Mouse (Mus musculus) megakaryocyte progenitor cell, adult 5-6 weeks (primary cell): Measurements from ENCODE around the gene Golph3. TPM values are rescaled to one million over a fixed set of nuclear protein-coding genes. Genes with fewer than 3 reads are reported as not detected.
A peak's percentile ranks its signal among the peaks of the same experiment; 100 is the strongest.

ENCODE experiments used
- ATAC-seq: replicated peaks from 2 replicates; pipeline ENCODE4 v1.8.0; 2016; ENCODE audit warnings: mild to moderate bottlenecking, moderate TSS enrichment, inconsistent platforms; ENCODE audit not compliant: poor library complexity
- total RNA-seq, 2 experiments: library from RNA; stranded (forward) in 1 of 2; stranded (reverse) in 1 of 2; fragments of 157-497, 149-512 nt in 1 of 2; fragments of 200-1000 nt in 1 of 2; gene quantifications; 2 replicates each; pipeline versions ENCODE4 v1.2.3 to v1.2.4; 2015 to 2017

The Golph3 gene
- total RNA-seq, 2 experiments from 2014 or later, result 94.4 to 110 TPM

- ATAC-seq, result peak; percentile 31
Observed at GRCm38 (mm10) chr15:12317290-12317689, 4.0 kb upstream of the Golph3 start.

DNA sequence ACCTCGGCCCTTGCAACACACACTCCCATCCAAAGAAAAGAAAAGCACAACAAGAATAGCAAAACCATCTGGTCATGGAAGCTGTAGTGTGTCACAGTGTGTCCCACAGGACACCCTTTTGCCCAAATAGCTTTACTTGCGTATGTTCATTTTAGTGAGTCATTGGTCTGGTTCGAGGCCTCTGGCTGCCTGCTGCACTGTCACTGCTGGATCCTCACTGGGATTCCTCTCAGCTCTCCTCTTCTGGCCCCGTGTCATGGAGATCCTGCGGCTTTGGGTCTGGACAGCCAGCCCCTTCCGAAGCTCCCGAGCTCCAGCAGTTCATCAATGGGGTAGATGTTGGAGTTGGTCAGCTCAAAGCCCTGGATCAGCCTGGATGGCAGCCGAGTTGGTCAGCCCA is 2.8 kb upstream of the Golph3 start:
- ATAC-seq, result no peak

GRCm38 (mm10) chr15:12319889-12320288 is 1.4 kb upstream of the Golph3 start:
- ATAC-seq, result no peak

GRCm38 (mm10) chr15:12320441-12321090 is 684 bp upstream of the Golph3 start:
- ATAC-seq, result peak; percentile 10

DNA sequence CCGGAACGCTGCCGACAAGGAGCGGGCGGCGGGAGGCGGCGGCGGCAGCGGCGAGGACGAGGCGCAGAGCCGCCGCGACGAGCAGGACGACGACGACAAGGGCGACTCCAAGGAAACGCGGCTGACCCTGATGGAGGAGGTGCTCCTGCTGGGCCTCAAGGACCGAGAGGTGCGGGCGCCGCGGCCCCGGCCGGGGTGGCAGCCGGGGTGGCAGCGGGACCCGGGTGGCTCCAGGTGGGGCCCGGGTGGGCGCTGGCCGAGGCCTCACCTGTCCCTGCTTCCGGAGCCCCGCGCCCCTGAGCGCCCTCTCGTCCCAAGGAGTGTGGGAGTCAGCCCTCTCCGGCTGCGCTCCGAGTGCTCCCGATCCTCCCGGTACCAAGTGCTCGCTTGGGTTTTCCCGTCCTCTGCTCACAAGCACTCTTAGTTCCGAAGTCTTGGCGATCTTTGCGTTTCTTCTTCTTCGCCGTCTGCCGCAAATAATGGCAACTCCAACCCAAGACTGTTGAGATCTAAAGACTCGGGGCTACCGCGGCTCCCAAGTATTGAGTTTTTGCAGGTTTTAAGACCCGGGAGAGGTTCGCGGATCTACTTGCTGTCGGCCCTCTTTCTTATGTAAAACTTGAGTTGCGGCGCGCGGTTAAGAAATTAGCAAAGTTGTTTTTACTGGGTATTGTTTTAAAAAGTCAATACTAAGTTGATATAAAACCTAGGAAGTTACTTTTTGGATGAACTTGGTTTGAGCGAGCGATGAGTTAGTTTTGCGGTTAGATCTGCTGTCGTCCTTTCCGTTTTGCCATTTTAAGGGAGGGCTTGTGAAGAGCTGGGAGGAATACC is 755 bp downstream of the Golph3 start, which contains the start of gene 1810049J17Rik:
Gene 1810049J17Rik (minus strand): TSS at position 112 of the 834 bp plus-strand sequence.
- ATAC-seq, result peak; percentile 23; the same call in 1 of the 2 replicates

DNA sequence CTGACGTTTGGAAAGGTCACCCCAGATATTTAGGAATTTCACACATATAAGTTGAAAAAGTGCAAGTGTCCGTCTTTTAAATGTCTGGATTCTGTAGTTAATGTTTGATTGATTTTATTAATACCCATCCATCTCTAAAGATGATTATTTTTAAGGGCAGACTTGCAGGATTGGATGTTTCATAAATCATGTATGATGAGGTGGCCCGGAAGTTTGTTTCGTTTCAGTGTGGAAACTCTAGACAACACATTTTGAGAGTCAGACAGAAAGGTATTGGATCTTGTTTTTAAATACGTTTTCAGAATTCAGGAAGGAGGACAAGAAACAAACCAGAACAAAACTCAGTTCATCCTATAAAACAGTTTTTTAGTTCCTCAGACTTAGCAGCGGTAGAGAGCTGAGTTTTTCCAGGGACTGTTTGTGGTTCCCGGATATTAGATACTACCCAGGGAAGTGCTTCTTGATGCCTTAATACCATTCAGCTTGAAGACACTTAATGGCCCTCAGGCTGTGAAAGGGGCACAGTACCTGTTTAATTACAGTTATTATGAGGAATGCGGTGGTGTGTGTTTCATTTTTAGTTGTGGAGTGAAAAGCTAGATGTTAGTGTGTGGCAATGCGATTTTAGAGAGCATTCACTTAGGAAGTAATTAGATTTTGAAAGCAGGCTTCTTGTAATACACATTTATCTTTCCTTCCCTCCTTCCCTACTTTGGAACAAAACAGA is 1.6 kb downstream of the Golph3 start:
- no peak for ATAC-seq

DNA sequence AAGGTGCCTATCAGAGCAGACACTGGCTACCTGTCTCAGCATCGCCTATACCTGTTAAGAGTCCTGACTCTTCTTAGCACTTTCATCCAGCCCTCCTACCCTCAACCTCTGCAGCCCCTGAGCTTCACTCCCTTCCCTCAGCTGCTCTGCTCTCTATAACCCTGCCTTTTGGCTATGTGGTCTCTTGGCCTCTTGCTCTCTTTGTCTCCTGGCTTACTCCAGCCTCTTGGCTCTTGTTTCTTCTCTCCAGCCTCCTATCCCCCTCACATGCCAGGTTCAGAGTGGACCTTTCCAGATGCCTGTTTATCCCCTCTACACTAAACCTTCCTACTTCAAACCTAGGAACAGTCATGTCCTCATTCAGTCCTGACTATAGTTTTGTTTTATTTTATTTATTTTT is 3.1 kb downstream of the Golph3 start:
- ATAC-seq, result no peak

- ATAC-seq, result no peak
Observed at GRCm38 (mm10) chr15:12330389-12330788, 9.1 kb downstream of the Golph3 start.

DNA sequence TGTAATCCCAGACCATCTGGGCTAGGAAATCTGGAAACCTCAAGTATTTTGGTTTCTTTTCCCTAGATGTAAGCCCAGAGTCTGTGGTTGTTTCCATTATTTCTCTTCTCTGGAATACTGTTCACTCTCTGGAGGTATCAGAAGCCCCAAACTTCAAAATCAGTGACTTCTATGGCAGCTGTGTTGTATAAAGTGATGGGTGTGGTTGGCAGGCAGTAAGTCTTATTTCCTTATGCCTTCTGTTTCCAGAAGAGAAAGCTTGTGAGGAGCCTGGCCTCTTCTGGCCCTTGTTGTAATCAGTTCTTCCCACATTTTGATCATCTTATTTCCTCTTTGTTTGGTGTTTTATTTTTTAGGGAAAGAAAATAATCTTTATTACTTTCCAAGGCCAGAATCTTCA is 9.6 kb downstream of the Golph3 start:
- ATAC-seq, result peak; percentile 57

GRCm38 (mm10) chr15:12331300-12331699 is 10.1 kb downstream of the Golph3 start:
- no peak for ATAC-seq

DNA sequence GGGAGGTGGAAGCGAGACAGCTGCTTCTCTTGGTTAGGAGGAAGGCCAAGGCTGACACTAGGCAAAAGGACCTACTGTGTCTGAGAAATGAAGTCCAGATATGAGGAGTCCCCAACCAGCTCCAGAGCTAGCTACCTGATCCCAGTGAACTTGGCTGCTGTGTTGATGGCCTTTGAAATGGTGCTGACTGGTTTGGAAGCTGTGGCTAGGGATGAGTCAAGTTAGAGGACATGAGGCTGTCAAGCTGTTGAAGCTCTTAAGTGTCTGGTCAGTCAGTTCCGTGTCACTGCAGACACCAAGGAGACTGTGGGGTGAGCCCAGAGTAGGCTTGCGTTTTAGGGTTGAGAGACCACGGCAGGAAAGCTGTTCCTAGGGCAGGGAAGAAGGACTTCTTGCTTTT is 13.1 kb downstream of the Golph3 start:
- no peak for ATAC-seq

DNA sequence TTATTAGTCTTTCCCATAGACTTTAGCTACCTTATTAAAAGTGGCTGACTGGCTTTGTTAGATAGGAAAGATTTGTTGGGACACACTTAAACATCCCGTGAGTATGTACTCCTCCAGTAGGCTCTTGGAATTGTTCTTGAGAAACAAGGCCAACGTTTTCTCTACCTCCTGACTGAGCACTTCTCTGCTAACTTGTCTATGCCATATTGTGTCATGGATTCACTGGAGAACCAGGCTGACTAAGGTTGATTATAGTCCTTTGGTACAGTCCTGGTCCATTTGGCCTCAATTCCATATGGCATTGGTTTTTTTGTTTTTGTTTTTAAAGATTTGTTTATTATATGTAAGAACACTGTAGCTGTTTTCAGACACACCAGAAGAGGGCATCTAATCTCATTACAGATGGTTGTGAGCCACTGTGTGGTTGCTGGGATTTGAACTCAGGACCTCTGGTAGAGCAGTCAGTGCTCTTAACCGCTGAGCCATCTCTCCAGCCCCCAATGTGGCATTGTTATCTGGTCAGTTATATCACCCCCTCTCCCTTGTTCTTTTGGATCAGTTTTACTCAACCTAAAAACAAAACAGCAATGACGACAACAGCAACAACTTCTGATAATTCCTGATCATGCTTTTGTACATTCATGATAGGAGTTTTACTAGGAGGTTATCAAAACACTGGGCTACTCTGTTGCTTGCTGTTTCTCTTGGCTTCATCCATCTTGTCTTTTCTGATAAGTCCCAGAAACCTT is 16.0 kb downstream of the Golph3 start:
- ATAC-seq, result peak; percentile 77

GRCm38 (mm10) chr15:12337779-12338137 is 16.5 kb downstream of the Golph3 start:
- ATAC-seq, result peak; percentile 15

DNA sequence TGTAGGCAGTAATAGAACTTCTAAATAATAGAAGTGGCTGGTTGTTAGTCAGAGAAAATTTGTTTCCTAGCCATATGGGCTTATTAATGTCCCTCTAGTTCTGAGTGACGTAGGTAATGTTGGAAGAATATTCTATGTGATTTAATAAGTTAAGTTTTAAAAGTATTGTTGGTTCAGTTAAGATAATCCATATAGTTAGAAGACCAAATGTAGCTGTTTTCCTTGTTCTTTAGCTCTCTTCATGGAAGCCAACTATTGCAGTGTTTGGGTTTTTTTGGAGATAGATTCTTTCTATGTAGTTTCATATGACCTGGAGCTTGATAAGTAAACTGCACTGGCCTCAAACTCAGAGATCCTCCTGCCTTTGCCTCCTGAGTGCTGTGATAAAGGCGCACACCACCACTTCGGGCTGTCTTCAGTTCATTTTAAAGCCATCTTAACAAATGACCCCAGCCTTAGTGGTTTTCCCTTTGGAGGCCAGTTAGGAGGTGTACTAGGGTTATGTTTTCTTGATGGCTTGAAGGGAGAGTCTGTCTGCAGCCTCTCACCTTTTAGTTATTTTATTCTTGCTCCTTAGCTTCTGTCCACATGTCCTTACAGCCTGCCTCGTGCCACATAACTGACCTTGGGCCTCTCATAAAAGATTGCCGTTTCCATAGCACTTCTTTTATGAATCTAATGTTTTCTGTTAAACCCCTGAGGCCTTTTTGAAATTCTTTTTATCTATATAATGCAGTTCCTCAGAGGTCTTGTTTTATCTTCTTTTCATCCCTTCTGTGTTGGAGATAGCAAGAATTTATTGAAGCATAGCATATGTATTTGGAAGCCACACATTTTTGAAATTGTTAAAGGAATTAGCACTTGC is 19.5 kb downstream of the Golph3 start:
- ATAC-seq, result peak; percentile 30

GRCm38 (mm10) chr15:12341401-12341758 is 20.1 kb downstream of the Golph3 start:
- 0 out of 2 replicates have a peak, but pooled peaks have one; percentile 0 for ATAC-seq

- ATAC-seq, result no peak
Observed at GRCm38 (mm10) chr15:12346916-12347315, 25.7 kb downstream of the Golph3 start.

DNA sequence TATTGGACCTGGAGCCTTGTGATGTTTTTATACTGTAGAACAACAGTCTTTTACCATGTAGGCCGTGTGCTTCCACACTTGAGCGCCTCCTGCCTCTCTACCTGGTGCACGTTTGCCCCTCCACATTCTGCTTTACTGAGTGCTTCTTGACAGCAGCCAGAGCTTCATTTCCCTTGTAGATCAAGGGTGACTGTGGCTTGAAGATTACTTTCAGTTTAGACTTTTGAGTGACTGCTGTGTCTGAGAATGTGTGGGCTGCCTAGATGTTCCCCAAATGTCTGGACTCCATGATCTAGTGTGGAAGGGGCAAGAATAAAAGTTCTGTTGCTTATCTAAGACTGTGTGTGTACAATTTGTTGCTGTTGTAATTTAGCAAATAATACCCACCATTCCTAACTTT is 27.7 kb downstream of the Golph3 start:
- peak; percentile 46; the same call in 1 of the 2 replicates for ATAC-seq

DNA sequence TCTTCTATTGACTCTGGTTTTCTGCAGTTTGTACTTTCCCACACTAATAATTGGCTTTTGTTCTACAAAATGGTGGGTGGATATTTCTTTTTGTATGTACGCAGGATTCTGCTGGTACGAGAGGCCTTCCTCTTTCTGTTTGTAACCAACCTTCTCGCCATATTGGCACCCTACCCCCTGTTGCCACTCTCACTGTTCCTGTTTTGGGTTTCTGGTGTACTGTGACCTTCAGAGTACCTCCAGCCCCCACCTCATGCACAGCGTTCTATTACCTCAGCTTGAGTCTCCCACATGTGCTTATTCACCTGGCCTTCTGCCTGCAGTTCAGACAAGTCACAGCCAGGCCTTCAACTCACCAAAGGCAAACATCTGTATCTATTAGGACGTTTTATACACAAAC is 28.6 kb downstream of the Golph3 start:
- peak; percentile 55; the same call in 1 of the 2 replicates for ATAC-seq

DNA sequence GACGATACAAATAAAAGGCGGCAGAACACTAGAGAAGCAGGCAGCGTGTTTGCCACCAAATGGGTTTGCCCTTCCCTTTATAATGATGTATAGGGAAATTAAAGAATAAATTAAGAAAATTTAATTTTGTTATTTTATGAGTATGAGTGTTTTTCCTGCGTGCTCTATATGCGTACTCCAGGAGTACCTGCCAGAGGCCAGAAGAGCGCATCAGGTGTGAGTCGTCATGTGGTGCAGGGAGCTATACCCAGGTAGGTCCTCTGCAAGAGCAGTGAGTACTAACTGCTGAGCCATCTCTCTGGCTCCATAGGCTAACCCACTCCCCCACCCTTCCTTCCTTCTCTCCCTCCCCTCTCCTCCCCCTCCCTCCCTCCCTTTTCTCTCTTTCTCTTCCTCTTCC is 30.2 kb downstream of the Golph3 start:
- no peak for ATAC-seq

GRCm38 (mm10) chr15:12354281-12354810 is 33.1 kb downstream of the Golph3 start:
- 0 out of 2 replicates have a peak, but pooled peaks have one; percentile 45 for ATAC-seq
